Mouse (Mus musculus): ENCODE measurements at regions not wholly inside any gene's neighbourhood (a gene's known extent, or its start where the extent isn't known, plus 50 kb on each side); places are given as distances from the start of the nearest gene placed in this dataset.

DNA sequence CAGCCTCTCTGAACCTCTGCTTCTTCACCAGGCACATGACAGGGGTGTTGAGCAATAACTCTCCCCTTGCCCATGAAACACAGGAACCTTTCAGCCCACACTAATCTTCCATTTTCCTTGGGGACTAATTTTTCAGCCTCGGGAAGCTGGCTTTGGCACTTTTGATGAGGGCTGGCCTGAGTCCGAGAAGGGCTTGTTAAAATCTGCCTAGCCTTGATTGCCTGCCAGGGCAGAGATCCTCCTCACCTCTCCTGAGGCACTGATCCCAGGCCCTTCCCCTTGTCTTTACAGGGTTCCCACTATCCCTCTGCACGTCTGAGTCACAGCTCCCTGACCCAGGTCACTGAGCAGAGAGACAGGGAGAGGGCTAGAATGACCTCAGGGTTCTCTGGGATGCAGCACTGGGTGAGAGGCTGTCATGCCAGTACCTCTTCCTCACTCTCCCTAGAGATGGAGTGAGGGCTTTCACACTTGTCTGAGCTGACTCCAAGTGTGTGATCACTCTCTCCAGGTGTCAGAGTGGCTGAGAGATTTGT lies 90.7 kb upstream of the Lhx5 start:
- TF ChIP-seq CTCF (IDR thresholded peaks at IDR 0.05; ENCODE audit: low read depth) (no peak), EP300 (IDR thresholded peaks at IDR 0.05; ENCODE audit: low read depth) (no peak)
